Mouse (Mus musculus) cerebellum, postnatal 4 days (tissue): ENCODE measurements around the gene Gmpr.
A peak's percentile ranks its signal among the peaks of the same experiment; 100 is the strongest.

Experiments used
- DNase-seq, 2 experiments: peaks; one replicate each; pipeline ENCODE4 v3.0.0; 2022; ENCODE audit warnings: low spot score in 2 of 2, mixed read lengths in 1 of 2

The Gmpr gene

GRCm38 (mm10) chr13:45538532-45539204 lies 31.4 kb downstream of the Gmpr start:
- peak; percentile 59 to 84 for DNase-seq

- DNase-seq = peak; percentile 76 to 92
Measured at GRCm38 (mm10) chr13:45539205-45539568, 31.9 kb downstream of the Gmpr start.

GRCm38 (mm10) chr13:45545974-45546373 lies 38.7 kb downstream of the Gmpr start:
- no peak for DNase-seq

- DNase-seq = no peak
Measured at GRCm38 (mm10) chr13:45546946-45547345, 39.7 kb downstream of the Gmpr start.

GRCm38 (mm10) chr13:45547549-45547948 lies 40.3 kb downstream of the Gmpr start:
- no peak for DNase-seq

- DNase-seq = no peak
Measured at GRCm38 (mm10) chr13:45553674-45554073, 46.4 kb downstream of the Gmpr start.

- no peak for DNase-seq
Measured at GRCm38 (mm10) chr13:45558367-45558766, 51.1 kb downstream of the Gmpr start.

- DNase-seq = no peak
Measured at GRCm38 (mm10) chr13:45559258-45559657, 52.0 kb downstream of the Gmpr start.

GRCm38 (mm10) chr13:45560543-45560942 lies 53.3 kb downstream of the Gmpr start:
- no peak for DNase-seq

GRCm38 (mm10) chr13:45562011-45562410 lies 54.8 kb downstream of the Gmpr start:
- no peak for DNase-seq

- DNase-seq = no peak
Measured at GRCm38 (mm10) chr13:45564946-45565345, 57.7 kb downstream of the Gmpr start.

GRCm38 (mm10) chr13:45569932-45570331 lies 62.7 kb downstream of the Gmpr start:
- DNase-seq = no peak

GRCm38 (mm10) chr13:45571795-45572262 lies 64.6 kb downstream of the Gmpr start:
- peak; percentile 77 to 92 for DNase-seq

GRCm38 (mm10) chr13:45572768-45573167 lies 65.5 kb downstream of the Gmpr start:
- peak; percentile 36 to 72 for DNase-seq

- peak in 1 of 2 experiments; percentile 19 for DNase-seq
Measured at GRCm38 (mm10) chr13:45576185-45576584, 68.9 kb downstream of the Gmpr start.

GRCm38 (mm10) chr13:45577366-45577765 lies 70.1 kb downstream of the Gmpr start:
- no peak for DNase-seq

GRCm38 (mm10) chr13:45577784-45578183 lies 70.5 kb downstream of the Gmpr start:
- DNase-seq = no peak

GRCm38 (mm10) chr13:45579751-45580150 lies 72.5 kb downstream of the Gmpr start:
- no peak for DNase-seq

- DNase-seq = no peak
Measured at GRCm38 (mm10) chr13:45582294-45582693, 75.0 kb downstream of the Gmpr start.

GRCm38 (mm10) chr13:45583061-45583460 lies 75.8 kb downstream of the Gmpr start:
- no peak for DNase-seq

GRCm38 (mm10) chr13:45590898-45591297 lies 83.7 kb downstream of the Gmpr start:
- DNase-seq = no peak

- DNase-seq = no peak
Measured at GRCm38 (mm10) chr13:45593914-45594313, 86.7 kb downstream of the Gmpr start.

- DNase-seq = no peak
Measured at GRCm38 (mm10) chr13:45595416-45595815, 88.2 kb downstream of the Gmpr start.

GRCm38 (mm10) chr13:45599831-45600230 lies 92.6 kb downstream of the Gmpr start:
- no peak for DNase-seq
